Mouse (Mus musculus) frontal cortex, adult 2 months (tissue): ENCODE measurements at regions not wholly inside any gene's neighbourhood (a gene's known extent, or its start where the extent isn't known, plus 50 kb on each side); places are given as distances from the start of the nearest gene placed in this dataset.

ENCODE experiments used
- DNase-seq, 2 experiments: peaks; one replicate each; pipeline ENCODE4 v3.0.0; 2022; ENCODE audit warnings: low spot score in 1 of 2; ENCODE audit errors: extremely low spot score in 1 of 2

DNA sequence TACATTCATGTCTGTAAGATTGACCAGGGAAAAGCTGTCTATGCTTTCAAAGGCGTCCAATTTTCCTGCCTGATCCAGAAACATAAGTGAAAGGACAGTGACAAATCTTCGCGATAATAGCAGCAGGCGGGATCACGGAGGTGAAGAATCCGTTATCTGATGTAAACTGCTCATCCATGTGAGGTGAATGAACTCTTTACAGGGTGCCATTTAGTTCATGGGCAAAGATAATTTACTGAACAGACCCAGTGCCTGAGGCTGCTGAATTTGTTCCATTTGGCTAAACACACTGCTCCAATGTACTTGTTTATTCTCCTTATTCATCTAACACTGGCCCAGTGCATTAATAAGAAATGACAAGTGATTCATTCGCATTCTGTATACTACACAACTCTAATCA, 3534.3 kb upstream of the Lrrc6 start:
- no peak for DNase-seq

DNA sequence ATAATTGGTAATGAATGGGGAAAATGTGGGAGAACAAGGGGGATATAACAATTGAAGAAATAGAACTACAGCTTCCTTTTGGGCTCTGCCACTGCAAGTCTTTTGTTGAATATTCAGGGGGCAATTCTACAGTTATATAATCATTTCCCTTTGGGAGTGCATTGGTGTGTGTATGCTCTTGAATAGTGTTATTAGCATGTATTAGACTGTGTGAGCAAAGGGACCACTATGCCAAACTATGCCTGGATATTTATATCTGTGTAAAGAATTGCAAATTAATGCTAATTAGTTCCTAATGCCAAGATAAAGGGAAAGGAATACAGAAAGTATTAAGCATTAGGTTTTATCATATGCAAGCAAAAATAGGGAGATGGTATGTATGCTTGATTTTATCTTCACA, 3528.8 kb upstream of the Lrrc6 start:
- no peak for DNase-seq

DNA sequence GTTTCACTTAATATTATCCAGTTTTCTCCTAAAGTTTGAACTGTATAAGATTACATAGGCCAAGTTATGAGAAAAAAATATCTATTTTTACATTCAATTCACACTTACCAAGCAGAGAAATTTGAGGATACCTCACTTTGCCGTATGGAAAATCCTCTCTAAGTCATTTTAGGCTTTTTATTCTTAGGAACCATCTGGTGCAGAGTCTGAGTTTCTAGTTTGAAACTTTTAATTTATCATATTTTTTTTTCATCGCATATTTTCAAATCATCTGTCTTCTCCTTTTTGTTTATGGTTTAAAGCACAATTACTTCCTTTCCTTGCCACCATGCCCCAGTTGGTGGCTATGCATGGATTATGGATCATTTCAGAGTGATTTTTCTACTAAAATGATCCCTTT, 3512.1 kb upstream of the Lrrc6 start:
- peak in 1 of 2 experiments; percentile 53 for DNase-seq
